Mouse (Mus musculus) embryonic facial prominence, embryonic 14.5 days (tissue): Measurements from ENCODE around the gene Sgca. TPM values are rescaled to one million over a fixed set of nuclear protein-coding genes. Genes with fewer than 3 reads are reported as not detected.
"Not testable (repeated sequence)": the region's sequence is repeated elsewhere in the genome, so short reads cannot be mapped to it uniquely, and the experiment has no call there.

ENCODE experiments used
- ATAC-seq: fragments of 200-750 bp; cut with Nextera tagmentation; 2 replicates; pipeline ENCODE4 v1.8.0; 2017; ENCODE audit warnings: low read depth, moderate number of reproducible peaks, moderate TSS enrichment
- DNase-seq: peaks from one replicate; pipeline ENCODE4 v3.0.0-alpha.2; 2015; ENCODE audit warnings: low spot score
- H3K27ac ChIP-seq: fragments of 300-500 bp; sonication (generic); replicated peaks from 2 replicates; pipeline ENCODE4 v1.5.1; 2014; ENCODE audit warnings: low read depth, mild to moderate bottlenecking, low read length, moderate library complexity
- H3K27me3 ChIP-seq: fragments of 300-500 bp; sonication (generic); replicated peaks from 2 replicates; pipeline ENCODE4 v1.6.1; 2014; ENCODE audit warnings: low read length; ENCODE audit not compliant: control insufficient read depth, insufficient read depth
- H3K36me3 ChIP-seq: fragments of 300-500 bp; sonication (generic); 2 replicates; pipeline ENCODE4 v1.6.1; 2014; ENCODE audit warnings: low read length, mixed read lengths; ENCODE audit not compliant: control insufficient read depth, insufficient read depth
- H3K4me1 ChIP-seq: fragments of 300-500 bp; sonication (generic); 2 replicates; pipeline ENCODE4 v1.6.1; 2014; ENCODE audit warnings: antibody characterized with exemption, low read length; ENCODE audit not compliant: control insufficient read depth, insufficient read depth
- H3K4me2 ChIP-seq: fragments of 300-500 bp; sonication (generic); 2 replicates; pipeline ENCODE4 v1.6.1; 2014; ENCODE audit warnings: low read depth, mild to moderate bottlenecking, low read length, moderate library complexity, mixed read lengths
- H3K4me3 ChIP-seq: fragments of 300-500 bp; sonication (generic); 2 replicates; pipeline ENCODE4 v1.5.1; 2014; ENCODE audit warnings: low read depth, mild to moderate bottlenecking, low read length
- H3K9ac ChIP-seq: fragments of 300-500 bp; sonication (generic); 2 replicates; pipeline ENCODE4 v1.6.1; 2014; ENCODE audit warnings: low read depth, mild to moderate bottlenecking, low read length, moderate library complexity, mixed read lengths
- H3K9me3 ChIP-seq: fragments of 300-500 bp; sonication (generic); 2 replicates; pipeline ENCODE4 v1.6.1; 2016; ENCODE audit warnings: low read length; ENCODE audit not compliant: control insufficient read depth
- WGBS: fragments of 180-500 bp; shearing (Covaris S2); extraction: QIAGEN DNeasy Blood & Tissue Kit; methylation state at CpG from one replicate; pipeline ENCODE4 v1.1.7; 2014; 5-methylcytosine and 5-hydroxymethylcytosine counted together
- polyA plus RNA-seq: library from polyadenylated mRNA; unstranded; fragments of >200 nt; fragmentation: Nextera tagmentation; extraction: Ambion mirVana; gene quantifications from 2 replicates; pipeline ENCODE4 v1.2.1, GENCODE M21; 2014

Gene Sgca
- polyA plus RNA-seq, 1 experiment from 2014 or later: 18.6 TPM

- Histone ChIP-seq H3K4me1 (peaks cover 37% of the 10 kb centered on the region), H3K27ac (peak overlapping the region; percentile 8), H3K9ac (peak overlapping the region; percentile 85), H3K9me3 (no peaks in the 10 kb centered on the region), H3K4me2 (peak overlapping the region; percentile 69), H3K27me3 (no peaks in the 10 kb centered on the region), H3K4me3 (peak overlapping the region; percentile 81), H3K36me3 (peaks cover 12% of the 10 kb centered on the region; the same call in 1 of the 2 replicates)
- DNase-seq (no peak), ATAC-seq (no peak)
- 28% methylated on average over 1 of the region's 1 CpGs for WGBS
Measured at GRCm38 (mm10) chr11:95011416-95011815, 35.3 kb upstream of the Sgca start.

- not testable (repeated sequence) for H3K36me3 ChIP-seq, ATAC-seq, H3K9me3 ChIP-seq, H3K27me3 ChIP-seq, DNase-seq
- peaks cover 41% of the 10 kb centered on the region for H3K4me1 ChIP-seq
- 15% methylated on average over 4 of the region's 4 CpGs for WGBS
- H3K9ac ChIP-seq: peak overlapping the region; percentile 85
- H3K4me2 ChIP-seq: peak overlapping the region; percentile 69
- H3K27ac ChIP-seq: peak overlapping the region; percentile 93; the same call in 1 of the 2 replicates
- peak overlapping the region; percentile 81 for H3K4me3 ChIP-seq
Measured at GRCm38 (mm10) chr11:95010841-95011403, 34.8 kb upstream of the Sgca start.

- peak overlapping the region; percentile 85 for H3K9ac ChIP-seq
- peak overlapping the region; percentile 81 for H3K4me3 ChIP-seq
- H3K4me1 ChIP-seq: peaks cover 42% of the 10 kb centered on the region
- H3K27me3 ChIP-seq: no peaks in the 10 kb centered on the region
- peak; percentile 27 for ATAC-seq
- DNase-seq: peak; percentile 60
- peak overlapping the region; percentile 93 for H3K27ac ChIP-seq
- WGBS: under 1% methylated on average over 29 of the region's 40 CpGs
- peak overlapping the region; percentile 69 for H3K4me2 ChIP-seq
- H3K9me3 ChIP-seq: no peaks in the 10 kb centered on the region
- peaks cover 15% of the 10 kb centered on the region; the same call in 1 of the 2 replicates for H3K36me3 ChIP-seq
Measured at GRCm38 (mm10) chr11:95010141-95010739, 34.1 kb upstream of the Sgca start.

GRCm38 (mm10) chr11:95009629-95010014 is 33.5 kb upstream of the Sgca start, which contains the start of gene Samd14:
TSS of gene Samd14 (plus strand) at chr11:95009879.
- Histone ChIP-seq H3K4me1 (peaks cover 42% of the 10 kb centered on the region), H3K36me3 (peaks cover 18% of the 10 kb centered on the region; the same call in 1 of the 2 replicates), H3K9ac (peak within 1 kb of the TSS; percentile 85), H3K27me3 (no peaks in the 10 kb centered on the region), H3K4me3 (peak within 1 kb of the TSS; percentile 81), H3K9me3 (no peaks in the 10 kb centered on the region), H3K4me2 (peak within 1 kb of the TSS; percentile 69), H3K27ac (peak within 1 kb of the TSS; percentile 93)
- under 1% methylated on average over 19 of the region's 32 CpGs for WGBS
- ATAC-seq (peak; percentile 83), DNase-seq (peak; percentile 92)

GRCm38 (mm10) chr11:95008661-95009628 is 32.8 kb upstream of the Sgca start:
- peak overlapping the region; percentile 93 for H3K27ac ChIP-seq
- peaks cover 19% of the 10 kb centered on the region; the same call in 1 of the 2 replicates for H3K36me3 ChIP-seq
- peak overlapping the region; percentile 85 for H3K9ac ChIP-seq
- H3K9me3 ChIP-seq: no peaks in the 10 kb centered on the region
- H3K27me3 ChIP-seq: no peaks in the 10 kb centered on the region
- peak overlapping the region; percentile 69 for H3K4me2 ChIP-seq
- peak overlapping the region; percentile 81 for H3K4me3 ChIP-seq
- 32% methylated on average over 15 of the region's 15 CpGs for WGBS
- ATAC-seq (peak; percentile 1), DNase-seq (peak; percentile 56)
- peaks cover 42% of the 10 kb centered on the region for H3K4me1 ChIP-seq

- ATAC-seq (no peak), DNase-seq (no peak)
- Histone ChIP-seq H3K36me3 (peaks cover 34% of the 10 kb centered on the region), H3K9me3 (no peaks in the 10 kb centered on the region), H3K4me2 (peak overlapping the region; percentile 82), H3K27ac (peak overlapping the region; percentile 77), H3K9ac (peak overlapping the region; percentile 19; the same call in 1 of the 2 replicates), H3K4me1 (peaks cover 36% of the 10 kb centered on the region), H3K27me3 (no peaks in the 10 kb centered on the region), H3K4me3 (no peak overlapping the region)
- 71% methylated on average over 3 of the region's 3 CpGs for WGBS
Measured at GRCm38 (mm10) chr11:95007418-95007817, 31.3 kb upstream of the Sgca start.

GRCm38 (mm10) chr11:95006525-95007219 is 30.5 kb upstream of the Sgca start:
- H3K9me3 ChIP-seq: no peaks in the 10 kb centered on the region
- H3K4me3 ChIP-seq: peak overlapping the region; percentile 35
- peak; percentile 41 for ATAC-seq
- DNase-seq: peak; percentile 91
- H3K27me3 ChIP-seq: no peaks in the 10 kb centered on the region
- H3K27ac ChIP-seq: peak overlapping the region; percentile 77
- 1% methylated on average over 27 of the region's 27 CpGs for whole genome bisulfite sequencing
- H3K36me3 ChIP-seq: peaks cover 42% of the 10 kb centered on the region
- H3K4me1 ChIP-seq: peaks cover 29% of the 10 kb centered on the region
- H3K9ac ChIP-seq: peak overlapping the region; percentile 60
- H3K4me2 ChIP-seq: peak overlapping the region; percentile 82

GRCm38 (mm10) chr11:95006038-95006437 is 29.9 kb upstream of the Sgca start:
- H3K9me3 ChIP-seq: no peaks in the 10 kb centered on the region
- H3K4me3 ChIP-seq: peak overlapping the region; percentile 35
- H3K27ac ChIP-seq: peak overlapping the region; percentile 77
- peaks cover 48% of the 10 kb centered on the region for H3K36me3 ChIP-seq
- ATAC-seq: no peak
- H3K4me1 ChIP-seq: peaks cover 25% of the 10 kb centered on the region
- H3K4me2 ChIP-seq: peak overlapping the region; percentile 82
- 0 out of 2 replicates have a peak overlapping the region, but pooled peaks have one; percentile 60 for H3K9ac ChIP-seq
- no peak for DNase-seq
- WGBS: 0% methylated on average over 1 of the region's 4 CpGs
- H3K27me3 ChIP-seq: no peaks in the 10 kb centered on the region
